Mouse (Mus musculus) cerebellum, postnatal 25 days (tissue): ENCODE data around the gene Cd59b.
A peak's percentile ranks its signal among the peaks of the same experiment; 100 is the strongest.
"Not testable (repeated sequence)": the region's sequence is repeated elsewhere in the genome, so short reads cannot be mapped to it uniquely, and the experiment has no call there.

Experiments used
- DNase-seq, 2 experiments: peaks; one replicate each; pipeline ENCODE4 v3.0.0; 2021; ENCODE audit warnings: mixed read lengths in 2 of 2

Gene Cd59b

DNA sequence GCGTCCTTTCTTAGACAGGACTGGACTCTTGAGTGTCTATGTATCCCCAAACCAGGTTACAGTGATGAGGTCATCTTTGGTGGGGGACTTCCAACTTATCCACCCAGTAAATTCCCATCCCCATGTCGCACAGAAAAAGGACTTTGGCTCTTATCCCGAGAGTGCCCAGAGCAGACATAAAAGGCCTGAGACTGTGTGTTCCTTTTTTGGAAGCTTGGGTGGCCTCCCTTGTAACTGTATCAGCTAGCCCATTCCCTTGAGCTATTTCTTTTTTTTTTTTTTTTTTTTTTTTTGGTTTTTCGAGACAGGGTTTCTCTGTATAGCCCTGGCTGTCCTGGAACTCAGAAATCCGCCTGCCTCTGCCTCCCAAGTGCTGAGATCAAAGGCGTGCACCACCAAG, 4.1 kb upstream of the Cd59b start, which contains the start of gene Gm10912:
Gm10912 (plus strand) TSS at position 301 of the 400 bp plus-strand sequence.
- DNase-seq, result not testable (repeated sequence)

- DNase-seq, result not testable (repeated sequence)
These were observed 1.2 kb upstream of the Cd59b start, which contains the start of gene Gm10799 for GRCm38 (mm10) chr2:104068450-104068849. Gm10799 (minus strand) TSS chr2:104068550.

GRCm38 (mm10) chr2:104078285-104078684, 8.6 kb downstream of the Cd59b start:
- not testable (repeated sequence) for DNase-seq

DNA sequence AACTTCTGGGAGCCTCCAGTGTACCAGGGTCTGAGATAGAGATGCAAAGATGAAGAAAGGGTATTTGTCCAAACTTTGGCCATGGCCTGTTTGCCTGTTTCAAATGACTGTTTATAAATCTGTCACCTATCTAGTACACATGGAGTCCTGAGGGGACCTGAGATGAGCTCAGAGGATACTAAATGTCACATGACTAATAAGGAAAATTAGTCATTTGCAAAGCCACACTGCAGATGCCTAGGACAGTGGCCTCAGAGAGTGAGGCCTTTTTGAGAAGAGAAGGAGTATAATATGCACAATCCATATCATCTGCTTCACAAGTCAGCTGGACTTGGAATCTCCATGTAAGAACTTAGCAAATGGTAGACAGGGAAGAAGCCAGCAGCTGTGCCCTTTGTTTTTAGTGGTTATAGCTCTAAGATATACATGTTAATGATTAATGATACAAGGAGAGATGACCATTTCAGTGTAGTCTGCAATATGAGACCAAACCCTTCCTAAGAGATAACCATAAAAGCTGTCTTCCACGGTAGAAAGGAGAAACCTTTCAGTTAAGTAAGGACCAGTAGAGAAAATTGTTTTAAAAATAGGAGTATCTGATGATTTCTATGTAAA, 11.9 kb downstream of the Cd59b start:
- not testable (repeated sequence) for DNase-seq

GRCm38 (mm10) chr2:104082474-104082873, 12.8 kb downstream of the Cd59b start:
- DNase-seq, result no peak

- DNase-seq, result not testable (repeated sequence)
These were observed 14.4 kb downstream of the Cd59b start for GRCm38 (mm10) chr2:104084027-104084426.

DNA sequence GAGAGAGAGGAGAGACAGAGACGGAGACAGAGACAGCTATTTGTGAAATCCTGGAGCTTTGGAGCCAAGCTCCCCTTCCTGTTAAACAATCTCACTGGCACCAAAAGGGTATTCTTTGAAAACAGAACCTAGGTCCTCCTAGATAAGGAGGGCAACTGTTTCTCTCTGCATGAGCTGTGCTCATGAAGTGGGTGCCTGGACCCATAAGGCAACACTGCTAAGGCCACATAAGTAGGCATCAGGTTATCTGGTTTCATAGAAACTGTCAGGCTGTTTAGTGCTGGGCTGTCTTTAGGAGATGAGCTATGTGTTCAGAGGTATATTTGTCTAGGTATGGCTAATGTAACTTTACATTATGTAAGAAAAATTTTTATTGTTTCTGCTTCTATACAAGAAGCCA, 17.9 kb downstream of the Cd59b start:
- not testable (repeated sequence) for DNase-seq

DNA sequence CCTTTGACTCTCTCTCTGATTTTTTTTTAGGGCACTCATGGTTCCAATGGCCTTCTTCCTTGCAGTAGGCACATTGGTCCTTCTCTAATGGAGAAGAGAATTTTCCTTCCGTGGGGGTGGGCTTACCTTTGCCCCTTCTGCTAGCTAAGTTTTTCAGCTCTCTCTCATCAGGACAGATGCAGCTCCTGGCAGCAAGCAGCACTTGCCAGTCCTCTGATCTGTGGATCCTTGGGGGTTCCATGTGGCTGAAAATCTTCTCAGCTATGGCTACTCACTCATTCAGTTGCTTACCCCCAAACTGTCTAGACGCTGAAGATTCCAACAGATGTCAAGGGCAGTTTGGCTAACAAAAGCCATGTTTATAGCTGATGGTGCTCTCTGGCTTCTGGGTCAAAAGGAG, 23.7 kb downstream of the Cd59b start:
- DNase-seq, result no peak

DNA sequence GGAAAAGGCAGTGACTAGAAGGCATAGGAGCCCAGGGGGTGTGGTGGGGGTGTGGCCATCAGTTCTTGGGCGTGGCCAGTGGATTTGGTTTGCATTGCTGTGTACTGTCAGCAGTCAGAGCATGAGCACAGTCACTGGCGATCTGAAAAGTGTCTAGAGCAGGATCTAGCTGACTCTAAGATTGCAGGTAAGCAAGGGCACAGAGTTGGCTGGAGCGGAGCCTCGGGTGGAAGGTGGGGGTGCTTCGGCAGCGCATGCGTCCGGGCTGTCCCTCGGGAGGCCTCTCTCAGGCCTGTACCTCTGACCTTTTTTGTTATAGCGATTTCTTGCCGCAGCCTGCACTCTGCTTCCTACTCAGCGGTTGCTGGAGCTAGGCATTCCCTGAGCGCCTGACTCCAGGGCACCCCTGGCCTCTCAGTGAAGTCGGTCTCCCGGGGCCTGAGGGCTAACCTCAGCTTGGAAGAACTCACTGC, 26.1 kb downstream of the Cd59b start, which contains the start of gene Cd59a:
Cd59a (plus strand) TSS at position 61 of the 473 bp plus-strand sequence.
- peak; percentile 65 to 78 for DNase-seq

GRCm38 (mm10) chr2:104096256-104096655, 26.6 kb downstream of the Cd59b start:
- no peak for DNase-seq

DNA sequence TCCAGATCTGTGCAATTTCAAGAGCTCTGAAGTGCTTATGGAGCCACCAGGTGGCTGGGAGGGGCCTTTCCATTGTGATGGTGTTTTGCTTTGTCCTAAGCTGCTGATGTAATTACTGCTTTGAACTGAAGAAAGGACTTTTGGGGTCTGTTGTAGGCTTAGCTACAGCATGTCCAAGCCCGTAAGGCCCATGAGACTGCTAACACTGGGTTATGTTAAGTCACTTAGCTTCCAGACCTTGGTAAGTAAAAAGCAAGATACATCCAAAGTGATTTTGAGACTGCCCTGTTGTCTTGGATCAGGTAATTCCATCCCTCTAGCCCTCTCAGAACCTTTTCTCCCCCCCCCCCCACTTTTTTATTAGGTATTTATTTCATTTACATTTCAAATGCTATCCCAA, 27.1 kb downstream of the Cd59b start:
- not testable (repeated sequence) for DNase-seq

DNA sequence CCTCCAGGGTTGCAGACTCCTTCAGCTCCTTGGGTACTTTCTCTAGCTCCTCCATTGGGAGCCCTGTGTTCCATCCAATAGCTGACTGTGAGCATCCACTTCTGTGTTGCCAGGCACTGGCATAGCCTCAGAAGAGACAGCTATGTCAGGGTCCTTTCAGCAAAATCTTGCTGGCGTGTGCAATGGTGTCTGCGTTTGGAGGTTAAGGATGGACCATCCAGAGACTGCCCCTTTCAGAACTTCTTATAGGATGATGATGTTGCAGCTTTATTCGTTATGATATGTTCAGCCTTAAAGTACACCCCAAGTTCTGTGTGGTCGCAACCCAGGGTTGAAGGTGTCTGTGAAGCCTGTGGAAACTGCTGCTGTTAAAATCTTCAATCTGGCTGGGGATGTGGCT, 27.7 kb downstream of the Cd59b start:
- DNase-seq, result not testable (repeated sequence)

- no peak for DNase-seq
These were observed 29.0 kb downstream of the Cd59b start for GRCm38 (mm10) chr2:104098529-104099230.

GRCm38 (mm10) chr2:104099231-104099585, 29.6 kb downstream of the Cd59b start:
- DNase-seq, result no peak

DNA sequence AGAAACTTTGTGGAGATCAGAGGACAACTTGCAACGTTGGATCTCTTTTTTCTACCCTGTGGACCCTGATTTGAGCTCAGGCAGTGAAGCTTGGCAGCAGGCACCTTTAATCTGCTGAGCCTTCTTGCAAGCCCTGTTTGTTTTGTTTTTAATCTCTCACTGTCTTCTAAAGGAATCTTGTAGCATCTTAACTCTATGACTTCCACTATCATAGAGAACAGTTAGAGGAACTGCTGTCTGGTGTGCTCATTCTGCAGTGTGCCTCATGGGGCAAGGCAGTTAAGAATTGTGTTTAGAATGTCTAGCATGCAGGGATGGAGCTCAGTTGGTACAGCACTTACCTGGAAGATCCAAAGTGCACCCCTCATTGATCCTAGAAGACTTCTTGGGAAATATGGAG, 30.3 kb downstream of the Cd59b start:
- DNase-seq, result no peak

- DNase-seq, result no peak
These were observed 35.2 kb downstream of the Cd59b start for GRCm38 (mm10) chr2:104104800-104105199.

GRCm38 (mm10) chr2:104109021-104109420, 39.4 kb downstream of the Cd59b start:
- DNase-seq, result not testable (repeated sequence)

GRCm38 (mm10) chr2:104109528-104109927, 39.9 kb downstream of the Cd59b start:
- no peak for DNase-seq

GRCm38 (mm10) chr2:104110031-104110430, 40.4 kb downstream of the Cd59b start:
- DNase-seq, result no peak

DNA sequence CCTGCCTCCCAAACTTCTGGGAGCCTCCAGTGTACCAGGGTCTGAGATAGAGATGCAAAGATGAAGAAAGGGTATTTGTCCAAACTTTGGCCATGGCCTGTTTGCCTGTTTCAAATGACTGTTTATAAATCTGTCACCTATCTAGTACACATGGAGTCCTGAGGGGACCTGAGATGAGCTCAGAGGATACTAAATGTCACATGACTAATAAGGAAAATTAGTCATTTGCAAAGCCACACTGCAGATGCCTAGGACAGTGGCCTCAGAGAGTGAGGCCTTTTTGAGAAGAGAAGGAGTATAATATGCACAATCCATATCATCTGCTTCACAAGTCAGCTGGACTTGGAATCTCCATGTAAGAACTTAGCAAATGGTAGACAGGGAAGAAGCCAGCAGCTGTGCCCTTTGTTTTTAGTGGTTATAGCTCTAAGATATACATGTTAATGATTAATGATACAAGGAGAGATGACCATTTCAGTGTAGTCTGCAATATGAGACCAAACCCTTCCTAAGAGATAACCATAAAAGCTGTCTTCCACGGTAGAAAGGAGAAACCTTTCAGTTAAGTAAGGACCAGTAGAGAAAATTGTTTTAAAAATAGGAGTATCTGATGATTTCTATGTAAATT, 41.6 kb downstream of the Cd59b start:
- DNase-seq, result not testable (repeated sequence)

DNA sequence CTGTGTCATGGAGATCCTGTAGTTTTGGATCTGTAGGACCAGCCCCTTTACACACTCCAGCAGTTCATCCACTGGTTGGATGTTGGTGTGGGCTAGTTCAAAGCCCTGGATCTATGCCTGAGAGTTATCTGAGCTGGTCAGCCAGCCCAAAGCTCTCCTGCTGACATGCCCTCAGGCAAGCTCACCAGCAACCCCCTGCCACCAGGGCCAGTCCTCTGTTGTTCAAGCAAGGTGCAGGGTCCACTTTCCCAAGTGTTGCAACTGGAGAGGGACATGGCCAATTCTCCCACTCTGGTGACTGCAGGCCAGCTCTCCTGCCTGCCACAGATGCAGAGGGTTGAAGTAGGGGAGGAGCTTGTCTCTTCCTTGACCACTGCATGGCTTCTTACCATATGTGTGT, 43.9 kb downstream of the Cd59b start:
- not testable (repeated sequence) for DNase-seq

DNA sequence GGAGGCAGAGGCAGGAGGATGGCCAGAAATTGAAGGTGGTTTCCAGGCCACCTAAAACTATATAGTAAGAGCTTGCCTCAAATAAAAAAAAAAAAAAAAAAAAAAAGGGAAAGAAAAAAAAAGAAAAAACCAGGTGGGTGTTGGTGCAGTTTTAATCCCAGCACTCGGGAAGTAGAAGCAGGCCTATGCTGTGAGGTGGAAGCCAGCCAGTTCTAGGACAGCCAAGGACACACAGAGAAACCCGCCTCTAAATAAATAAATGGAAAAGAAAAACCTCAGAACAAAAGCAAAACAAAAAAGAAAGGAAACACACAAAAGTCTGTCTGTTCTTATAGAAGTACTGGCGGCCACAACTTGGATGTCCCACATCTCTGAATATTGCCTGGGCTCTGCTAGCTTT, 45.2 kb downstream of the Cd59b start:
- DNase-seq, result no peak

GRCm38 (mm10) chr2:104117173-104117572, 47.5 kb downstream of the Cd59b start:
- not testable (repeated sequence) for DNase-seq

GRCm38 (mm10) chr2:104119097-104119496, 49.4 kb downstream of the Cd59b start:
- DNase-seq, result no peak
